Mouse (Mus musculus): ENCODE results near the gene Gm17359.
"Not testable (repeated sequence)": the region's sequence is repeated elsewhere in the genome, so short reads cannot be mapped to it uniquely, and the experiment has no call there.

Gm17359 gene

GRCm38 (mm10) chr3:79415929-79416328 is 79.5 kb downstream of the Gm17359 start:
- DNase-seq (ENCODE audit: low spot score): no peak

DNA sequence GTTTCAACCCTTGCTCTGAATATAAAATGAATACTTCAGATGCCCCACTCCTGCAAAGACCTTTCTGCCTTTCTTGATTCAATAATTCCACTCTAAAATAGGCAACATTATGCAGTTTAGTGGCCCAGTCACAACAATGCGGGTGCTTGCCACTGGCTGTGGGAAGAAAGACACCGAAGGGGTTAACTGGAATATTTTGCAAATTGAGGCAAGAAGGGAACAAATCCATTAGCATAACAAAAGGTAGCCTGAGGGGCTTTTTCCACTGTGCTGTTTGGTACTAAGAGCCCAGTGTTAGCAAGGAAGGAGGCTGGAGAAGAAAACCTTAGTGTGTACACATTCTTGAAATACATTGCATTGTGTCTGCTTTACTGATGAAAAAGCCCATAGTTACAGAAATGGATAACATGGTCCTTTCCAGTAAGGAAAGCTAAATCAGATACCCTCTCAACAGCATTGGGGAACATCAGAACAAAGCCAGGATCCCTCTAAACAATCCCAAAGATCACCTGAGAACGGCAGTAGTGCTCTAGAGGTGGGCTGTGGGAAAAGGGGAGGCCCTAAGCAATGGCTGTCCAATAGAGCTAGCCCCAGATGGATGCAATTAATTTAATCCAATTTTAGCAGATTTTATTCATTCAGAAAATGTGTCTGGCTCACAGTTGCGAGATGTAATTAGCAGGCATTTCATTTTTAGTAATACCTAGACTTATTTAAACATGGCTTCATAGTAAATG is 80.7 kb downstream of the Gm17359 start:
- no peak for DNase-seq (ENCODE audit: low spot score)

DNA sequence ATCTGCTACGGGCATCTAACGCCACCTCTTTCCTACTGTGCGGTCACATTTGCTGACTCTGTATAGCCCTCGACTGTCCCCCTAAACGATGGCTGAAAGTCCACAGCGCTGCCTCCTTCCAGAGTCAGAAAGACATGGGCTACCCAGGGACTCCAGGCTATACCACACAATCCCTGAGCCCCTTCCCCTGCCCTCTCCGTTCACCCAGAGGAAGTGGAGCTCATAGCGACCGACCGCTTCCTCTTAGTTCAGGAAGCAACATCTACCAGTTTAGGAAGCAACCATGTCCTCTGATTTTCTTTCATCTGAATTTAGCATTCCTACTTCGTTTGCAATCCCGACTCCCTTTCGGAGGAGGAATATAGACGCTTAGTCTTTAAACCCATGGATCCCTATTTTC is 82.5 kb downstream of the Gm17359 start:
- DNase-seq (ENCODE audit: low spot score): no peak

DNA sequence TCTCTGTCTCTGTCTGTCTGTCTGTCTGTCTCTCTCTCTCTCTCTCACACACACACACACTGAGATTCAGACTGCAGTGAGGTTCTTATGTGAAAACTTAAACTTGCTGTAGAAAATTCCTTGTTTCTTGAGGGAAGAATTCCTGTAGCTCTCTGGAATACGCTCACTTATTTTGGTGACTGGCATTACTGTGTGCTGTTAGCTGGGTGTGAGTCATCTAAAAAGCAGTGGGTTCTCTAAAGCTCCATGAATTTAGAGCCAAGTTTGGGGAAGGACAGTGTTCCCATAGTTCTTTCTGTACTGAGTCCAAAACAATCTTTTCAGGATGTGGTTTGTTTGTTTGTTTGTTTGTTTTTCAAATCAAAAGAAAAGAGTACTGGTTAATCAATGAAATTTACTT is 89.0 kb downstream of the Gm17359 start:
- DNase-seq (ENCODE audit: low spot score): no peak

- no peak for DNase-seq (ENCODE audit: low spot score)
These were observed 97.1 kb downstream of the Gm17359 start for GRCm38 (mm10) chr3:79433593-79433992.

GRCm38 (mm10) chr3:79434436-79434835 is 98.0 kb downstream of the Gm17359 start:
- DNase-seq (ENCODE audit: low spot score): no peak

DNA sequence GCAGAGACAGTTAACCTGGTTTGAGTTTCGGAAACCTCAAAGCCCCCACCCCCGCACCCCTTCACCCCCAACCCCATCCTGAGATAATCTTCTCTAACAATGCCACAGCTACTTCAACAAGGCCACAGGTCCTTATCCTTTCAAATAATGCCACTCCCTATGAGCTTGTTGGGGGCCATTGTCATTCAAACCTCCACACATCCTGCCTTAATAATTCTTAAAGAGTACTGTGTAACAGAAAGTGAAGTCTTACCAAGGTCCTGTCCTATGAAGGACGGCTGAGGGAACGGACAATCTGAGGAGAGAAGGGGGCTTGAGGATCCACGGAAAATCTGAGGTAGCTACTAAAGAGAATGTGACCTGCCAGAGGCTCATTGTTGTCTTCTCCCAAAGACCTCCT is 98.5 kb downstream of the Gm17359 start:
- DNase-seq (ENCODE audit: low spot score): no peak

DNA sequence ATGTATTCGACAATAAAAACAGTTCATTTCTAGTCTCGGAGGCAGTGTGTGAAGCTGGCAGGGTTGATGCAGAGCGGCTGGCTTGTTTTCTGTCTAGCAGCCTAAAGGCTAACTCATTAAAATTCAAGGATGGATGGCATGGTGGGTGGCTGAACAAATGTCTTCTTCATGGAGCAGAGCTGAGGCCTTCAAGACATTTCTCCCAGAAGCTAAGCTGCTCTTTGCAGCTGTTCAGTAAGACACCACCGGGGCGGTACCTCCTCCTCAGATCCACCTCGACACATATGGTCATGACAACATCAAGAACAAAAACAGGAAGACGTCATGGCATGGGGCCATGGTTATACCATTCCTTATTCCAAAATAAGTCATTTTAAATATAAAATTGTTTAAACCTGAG is 99.7 kb downstream of the Gm17359 start:
- peak; percentile 73 for DNase-seq (ENCODE audit: low spot score)

- no peak for DNase-seq (ENCODE audit: low spot score)
These were observed 101.8 kb downstream of the Gm17359 start for GRCm38 (mm10) chr3:79438276-79438675.

- DNase-seq (ENCODE audit: low spot score): peak; percentile 69
These were observed 104.6 kb downstream of the Gm17359 start for GRCm38 (mm10) chr3:79440976-79441491.

DNA sequence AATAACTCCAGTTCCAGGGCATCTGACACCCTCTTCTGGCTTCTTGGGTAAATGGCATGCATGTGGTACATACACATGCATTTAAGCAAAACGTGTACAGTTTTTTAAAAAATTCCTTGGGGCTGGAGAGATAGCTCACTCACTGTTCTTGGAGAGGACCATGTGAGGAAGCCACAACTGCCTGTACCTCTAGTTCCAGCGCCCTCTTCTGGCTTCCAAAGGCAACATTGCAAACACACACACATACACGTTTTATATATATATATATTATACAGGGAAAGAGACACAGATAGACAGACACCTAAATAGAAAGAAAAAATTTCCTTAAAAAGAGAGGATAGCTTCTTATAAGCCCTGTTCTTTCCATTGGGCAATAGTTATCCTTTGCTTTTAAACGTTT is 107.4 kb downstream of the Gm17359 start:
- no peak for DNase-seq (ENCODE audit: low spot score)

DNA sequence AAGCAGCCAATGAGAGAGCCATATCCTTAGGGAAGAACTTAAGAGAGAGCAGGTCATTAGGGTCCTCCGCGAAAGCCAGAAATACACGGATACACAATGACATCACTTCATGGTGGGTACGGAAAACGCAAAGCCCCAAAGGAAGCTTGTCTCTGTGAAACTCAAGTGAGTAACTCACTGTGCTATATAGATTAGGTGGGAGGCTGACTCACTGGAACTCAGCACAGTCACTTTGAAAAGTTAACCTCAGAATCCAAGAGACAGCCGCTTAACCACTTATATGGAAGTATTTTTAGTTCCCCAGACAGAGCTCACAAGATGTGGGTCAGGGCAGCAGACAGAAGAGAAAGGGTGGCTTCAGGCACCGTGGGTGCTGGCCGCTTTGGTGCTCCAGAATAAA is 108.6 kb downstream of the Gm17359 start:
- no peak for DNase-seq (ENCODE audit: low spot score)

DNA sequence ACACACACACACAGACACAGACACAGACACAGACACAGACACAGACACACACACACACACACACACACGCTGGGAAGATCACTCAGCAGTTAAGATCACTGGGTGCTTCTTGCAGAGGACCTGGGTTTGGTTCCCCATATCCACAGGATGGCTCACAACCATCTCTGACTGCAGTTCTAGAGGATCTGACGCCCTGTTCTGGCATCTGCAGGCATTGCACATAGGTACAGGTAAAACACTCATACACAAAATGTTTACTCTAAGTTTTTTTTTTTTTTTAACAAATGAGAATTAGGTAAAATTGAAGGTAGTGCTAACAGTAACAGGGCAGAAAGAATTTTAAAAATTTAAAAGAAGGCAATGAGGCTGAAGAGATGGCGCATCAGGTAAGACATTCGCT is 109.7 kb downstream of the Gm17359 start:
- no peak for DNase-seq (ENCODE audit: low spot score)

- DNase-seq (ENCODE audit: low spot score): not testable (repeated sequence)
These were observed 110.2 kb downstream of the Gm17359 start for GRCm38 (mm10) chr3:79446648-79447047.

DNA sequence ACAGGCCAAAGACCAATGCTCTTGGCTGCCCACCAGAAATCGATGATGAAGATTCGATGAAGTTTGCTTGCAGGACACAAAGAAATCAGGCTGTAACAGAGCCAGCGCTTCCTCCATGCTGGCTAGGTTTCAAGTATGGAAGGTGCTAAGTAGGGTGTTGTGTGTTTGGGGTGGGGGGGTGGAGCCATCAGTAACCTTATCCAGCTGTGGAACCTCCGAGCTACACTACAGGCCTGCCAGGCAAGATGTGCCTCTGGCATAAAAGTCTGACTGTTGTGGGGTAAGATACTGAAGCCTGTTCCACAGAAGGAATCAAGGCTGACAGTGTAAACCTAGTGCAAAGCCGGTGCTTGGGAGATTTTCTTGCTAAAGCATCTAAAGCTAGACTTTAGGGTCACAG is 112.0 kb downstream of the Gm17359 start:
- no peak for DNase-seq (ENCODE audit: low spot score)

- DNase-seq (ENCODE audit: low spot score): no peak
These were observed 112.9 kb downstream of the Gm17359 start for GRCm38 (mm10) chr3:79449361-79449760.

DNA sequence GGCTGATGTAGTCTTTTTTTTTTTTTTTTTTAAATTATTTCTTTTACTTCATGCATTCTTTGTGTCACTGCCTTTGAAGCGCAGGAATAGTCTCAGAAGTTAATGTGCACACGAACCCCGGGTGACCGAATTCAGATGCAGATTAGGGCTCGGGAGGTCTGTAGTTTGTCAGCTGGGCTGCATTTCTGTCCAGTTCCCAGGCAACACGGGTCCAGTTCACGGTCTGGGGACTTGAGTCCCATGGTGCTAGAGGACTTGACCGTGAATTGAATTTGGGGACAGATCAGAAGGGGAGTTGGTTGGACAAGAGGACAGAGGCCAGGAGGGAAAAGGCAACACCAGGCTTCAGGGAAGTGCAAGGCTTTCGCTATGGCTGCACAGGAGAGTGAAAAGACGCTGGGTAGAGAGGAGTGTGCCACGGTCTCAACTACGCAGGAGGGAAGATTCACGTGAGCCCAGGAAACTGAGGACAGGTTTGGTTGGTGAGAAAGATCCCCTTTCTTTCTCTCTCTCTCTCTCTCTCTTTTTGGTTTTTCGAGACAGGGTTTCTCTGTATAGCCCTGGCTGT is 116.3 kb downstream of the Gm17359 start:
- DNase-seq (ENCODE audit: low spot score): no peak

GRCm38 (mm10) chr3:79455761-79456160 is 119.3 kb downstream of the Gm17359 start:
- no peak for DNase-seq (ENCODE audit: low spot score)

GRCm38 (mm10) chr3:79458651-79459275 is 122.3 kb downstream of the Gm17359 start:
- no peak for DNase-seq (ENCODE audit: low spot score)

DNA sequence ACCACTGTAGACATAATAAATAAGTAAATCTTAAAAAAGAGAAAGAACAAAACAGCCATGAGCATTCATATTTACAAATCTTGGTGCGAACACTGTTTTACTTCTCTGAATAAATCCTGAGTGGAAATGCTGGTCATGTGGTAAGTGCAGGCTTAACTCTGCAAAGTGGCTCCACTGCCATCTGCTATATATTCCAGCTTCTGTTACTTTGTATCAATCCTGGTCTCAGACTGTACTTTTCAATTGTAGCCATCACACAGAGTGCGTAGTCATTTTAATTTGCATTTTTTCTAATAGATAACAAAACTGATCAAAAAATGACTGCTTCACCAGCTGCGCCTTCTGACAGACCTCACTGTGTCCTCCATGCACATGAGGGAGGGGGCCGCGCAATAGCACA is 133.0 kb downstream of the Gm17359 start:
- DNase-seq (ENCODE audit: low spot score): no peak

DNA sequence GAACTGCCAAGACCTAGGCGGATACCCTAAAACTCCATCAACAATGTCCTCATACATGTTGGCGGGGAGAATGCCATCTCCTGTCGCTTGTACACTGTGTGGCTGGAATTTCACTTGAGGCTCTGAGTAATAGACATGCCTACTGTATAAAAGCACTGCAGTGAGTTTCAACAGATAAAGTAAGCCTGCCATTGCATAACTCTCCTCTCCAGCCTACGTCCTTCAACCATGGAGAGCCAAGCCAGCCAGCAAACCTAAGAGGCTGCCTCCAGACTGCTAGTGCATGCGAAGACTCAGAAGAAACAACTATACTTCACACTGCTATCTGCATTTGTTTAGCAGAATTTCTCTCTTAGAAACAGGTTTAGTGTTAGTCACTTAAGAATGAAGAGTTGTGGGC is 135.9 kb downstream of the Gm17359 start:
- no peak for DNase-seq (ENCODE audit: low spot score)

- peak; percentile 71 for DNase-seq (ENCODE audit: low spot score)
These were observed 138.4 kb downstream of the Gm17359 start for GRCm38 (mm10) chr3:79474911-79475310.

- DNase-seq (ENCODE audit: low spot score): no peak
These were observed 139.5 kb downstream of the Gm17359 start for GRCm38 (mm10) chr3:79475980-79476379.
